Mouse (Mus musculus) activated CD4-positive, CD25-positive, alpha-beta regulatory T cell, adult 4 months (primary cell): Measurements from ENCODE around the gene Isoc2a. TPM values are rescaled to one million over a fixed set of nuclear protein-coding genes. Genes with fewer than 3 reads are reported as not detected.

Experiments
- ATAC-seq: one replicate; pipeline ENCODE4 v1.8.0; 2017
- polyA plus RNA-seq, 2 experiments: library from polyadenylated mRNA; unstranded; fragments of 100-300 nt; shearing (Covaris generic); gene quantifications; one replicate each; pipeline ENCODE4 v1.2.1; 2017

Gene Isoc2a
- polyA plus RNA-seq, 2 experiments from 2014 or later = 0.20 to 0.69 TPM

DNA sequence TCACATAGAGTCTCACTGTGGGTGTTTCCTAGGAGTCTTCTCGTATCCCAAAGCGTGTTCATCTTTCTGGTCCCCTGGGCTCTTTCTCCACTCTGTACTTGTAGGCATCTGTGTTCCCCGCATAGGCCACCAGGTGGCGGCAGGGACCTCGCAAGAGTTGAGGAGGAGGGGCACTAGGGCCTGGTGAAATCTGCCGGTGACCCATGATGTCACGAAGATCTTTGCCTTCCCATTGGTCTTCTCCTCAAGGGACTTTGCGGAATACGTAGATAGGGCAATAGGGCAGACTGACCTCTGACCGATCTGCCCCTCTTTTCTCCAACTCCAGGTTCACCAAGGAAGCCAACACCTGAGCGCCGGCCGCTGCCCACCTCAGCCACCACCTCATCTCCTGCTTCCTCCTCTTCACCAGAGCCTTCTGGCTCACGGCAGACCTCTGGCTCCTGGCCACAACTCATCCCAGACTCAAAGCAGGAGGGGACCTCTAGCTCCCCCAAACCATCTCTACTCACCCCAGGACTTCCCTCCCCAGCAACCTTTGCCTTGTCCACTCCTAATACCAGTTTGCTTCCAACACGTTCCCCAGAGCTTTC lies 66.4 kb downstream of the Isoc2a start:
- ATAC-seq = peak; percentile 90

Other genes with a start within 250 kb of the Isoc2a start
- 1 to 10 TPM; 3.0 to 4.1 TPM for gene Tmem86b, start 245.7 kb upstream of the Isoc2a start, polyA plus RNA-seq
- 10 to 100 TPM; 10.6 to 11.1 TPM for gene Ppp6r1, start 218.1 kb upstream of the Isoc2a start, polyA plus RNA-seq
- gene Hspbp1, start 192.1 kb upstream of the Isoc2a start, polyA plus RNA-seq = 10 to 100 TPM; 38.9 to 60.9 TPM
- not detected for gene Brsk1, start 186.5 kb upstream of the Isoc2a start, polyA plus RNA-seq
- not detected for gene Tmem150b, start 151.9 kb upstream of the Isoc2a start, polyA plus RNA-seq
- 10 to 100 TPM; 19.7 to 28.9 TPM for gene Kmt5c, start 137.0 kb upstream of the Isoc2a start, polyA plus RNA-seq
- gene Cox6b2, start 124.1 kb upstream of the Isoc2a start, polyA plus RNA-seq = 1 to 10 TPM; 2.1 to 4.5 TPM
- gene Fam71e2, start 105.9 kb upstream of the Isoc2a start, polyA plus RNA-seq = not detected
- not detected for gene Il11, start 94.3 kb upstream of the Isoc2a start, polyA plus RNA-seq
- gene Tmem190, start 94.2 kb upstream of the Isoc2a start, polyA plus RNA-seq = not detected
- gene Tmem238, start 87.5 kb upstream of the Isoc2a start, polyA plus RNA-seq = 1 to 10 TPM in 1 of 2 experiments, not detected in 1; 1.2 TPM
- 100 to 1,000 TPM; 460 to 740 TPM for gene Rpl28, start 84.3 kb upstream of the Isoc2a start, polyA plus RNA-seq
- gene Ube2s, start 64.6 kb upstream of the Isoc2a start, polyA plus RNA-seq = 10 to 100 TPM; 39.3 to 43.6 TPM
- gene Shisa7, start 32.5 kb upstream of the Isoc2a start, polyA plus RNA-seq = under 1 TPM in 1 of 2 experiments, not detected in 1; 0.09 TPM
- 10 to 100 TPM; 34.4 to 50.2 TPM for gene Isoc2b, start 6.9 kb upstream of the Isoc2a start, polyA plus RNA-seq
- not detected for gene Gm36210, start 29.4 kb downstream of the Isoc2a start, polyA plus RNA-seq
- 1 to 10 TPM; 1.9 TPM for gene Zfp628, start 38.1 kb downstream of the Isoc2a start, polyA plus RNA-seq
- not detected for gene Nat14, start 44.9 kb downstream of the Isoc2a start, polyA plus RNA-seq
- under 1 TPM in 1 of 2 experiments, not detected in 1; 0.10 TPM for gene Ssc5d, start 48.6 kb downstream of the Isoc2a start, polyA plus RNA-seq
- not detected for gene Sbk2, start 87.3 kb downstream of the Isoc2a start, polyA plus RNA-seq
- gene Sbk3, start 94.0 kb downstream of the Isoc2a start, polyA plus RNA-seq = not detected
- 1 to 10 TPM; 2.9 to 5.3 TPM for gene Zfp579, start 119.0 kb downstream of the Isoc2a start, polyA plus RNA-seq
- 10 to 100 TPM; 33.3 to 55.4 TPM for gene Zfp524, start 137.3 kb downstream of the Isoc2a start, polyA plus RNA-seq
- gene Fiz1, start 137.5 kb downstream of the Isoc2a start, polyA plus RNA-seq = 10 to 100 TPM in 1 of 2 experiments, 1 to 10 TPM in 1; 8.1 to 10.1 TPM
- gene Gm44973, start 138.3 kb downstream of the Isoc2a start, polyA plus RNA-seq = 10 to 100 TPM in 1 of 2 experiments, 1 to 10 TPM in 1; 5.6 to 19.0 TPM
- gene Zfp865, start 143.2 kb downstream of the Isoc2a start, polyA plus RNA-seq = 1 to 10 TPM; 3.5 to 5.3 TPM
- gene Ccdc106, start 143.4 kb downstream of the Isoc2a start, polyA plus RNA-seq = under 1 TPM in 1 of 2 experiments, not detected in 1; 0.60 TPM
- gene 4632433K11Rik, start 157.0 kb downstream of the Isoc2a start, polyA plus RNA-seq = not detected
- 1 to 10 TPM; 2.5 to 3.1 TPM for gene Zfp784, start 161.3 kb downstream of the Isoc2a start, polyA plus RNA-seq
- 1 to 10 TPM; 1.2 to 2.8 TPM for gene Zfp580, start 174.4 kb downstream of the Isoc2a start, polyA plus RNA-seq
- 10 to 100 TPM; 24.2 to 30.1 TPM for gene U2af2, start 185.0 kb downstream of the Isoc2a start, polyA plus RNA-seq
- 1 to 10 TPM; 7.0 to 8.3 TPM for gene Epn1, start 203.1 kb downstream of the Isoc2a start, polyA plus RNA-seq
- not detected for gene Rfpl4, start 239.8 kb downstream of the Isoc2a start, polyA plus RNA-seq
- under 1 TPM in 1 of 2 experiments, not detected in 1; 0.58 TPM for gene Rasl2-9, start 248.8 kb downstream of the Isoc2a start, polyA plus RNA-seq